Mouse (Mus musculus) olfactory bulb, adult 2 months (tissue): ENCODE measurements around the gene D630039A03Rik.

ENCODE experiments used
- CTCF ChIP-seq: fragments of 200-500 bp; IDR thresholded peaks from 2 replicates; pipeline ENCODE4 v1.5.1; 2012; ENCODE audit warnings: low read depth, mild to moderate bottlenecking, low read length, moderate library complexity; ENCODE audit not compliant: insufficient read depth
- POLR2A ChIP-seq: fragments of 200-500 bp; IDR thresholded peaks from 2 replicates; pipeline ENCODE4 v1.6.1; 2012; ENCODE audit warnings: mild to moderate bottlenecking, low read depth, low read length, moderate library complexity; ENCODE audit not compliant: insufficient read depth

GRCm38 (mm10) chr4:57927464-57928205, 11.5 kb upstream of the D630039A03Rik start:
- TF ChIP-seq CTCF (no peak), POLR2A (no peak)
